Mouse (Mus musculus) lung, postnatal 4 days (tissue): ENCODE results near the gene Twf1.
A peak's percentile ranks its signal among the peaks of the same experiment; 100 is the strongest.

ENCODE experiments used
- DNase-seq, 2 experiments: peaks; one replicate each; pipeline ENCODE4 v3.0.0; 2021

The Twf1 gene

DNA sequence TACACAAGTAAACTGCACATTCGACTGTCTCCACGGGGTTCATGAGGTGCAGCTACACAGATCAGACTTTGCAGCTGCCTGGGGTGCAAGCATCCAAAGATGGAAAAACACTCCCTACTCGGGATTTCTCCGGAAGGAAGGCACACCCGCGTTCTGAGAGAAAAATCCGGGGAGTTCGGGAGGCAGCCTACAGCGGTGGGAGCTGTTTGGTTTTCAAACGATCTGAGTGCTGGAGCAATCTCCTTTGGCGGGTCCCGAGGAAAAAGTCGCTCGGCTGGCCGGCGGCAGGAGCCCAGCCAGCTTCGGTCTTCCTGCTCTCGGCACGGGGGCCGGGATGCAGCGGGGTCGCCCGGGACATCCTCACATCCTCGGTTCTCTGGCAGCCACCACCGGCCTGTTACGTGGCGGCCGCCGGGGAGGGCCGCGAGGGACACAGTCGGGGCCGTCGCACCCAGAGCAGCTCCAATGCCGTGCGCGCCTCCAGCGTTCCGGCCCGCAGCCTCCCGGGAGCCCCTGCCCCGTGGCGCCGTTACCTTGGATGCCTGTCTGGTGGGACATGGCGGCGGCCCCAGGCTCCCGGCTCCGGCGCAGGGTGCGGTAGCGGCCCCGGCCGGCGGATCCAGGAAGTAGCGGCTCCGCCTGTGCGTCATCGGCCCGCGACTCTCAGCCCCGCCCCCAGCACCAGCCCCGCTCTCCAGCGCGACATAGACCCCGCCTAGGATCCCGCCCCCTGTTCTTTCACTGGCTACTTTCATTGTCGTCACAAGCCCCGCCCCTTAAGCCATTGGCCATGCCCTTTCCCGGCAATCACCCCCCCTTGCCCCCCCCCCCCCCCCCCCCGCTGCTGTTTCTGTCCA is at the start of gene Twf1:
TSS of gene Twf1 (minus strand) at position 671 of the 857 bp plus-strand sequence.
- DNase-seq, result peak; percentile 98 to 99

DNA sequence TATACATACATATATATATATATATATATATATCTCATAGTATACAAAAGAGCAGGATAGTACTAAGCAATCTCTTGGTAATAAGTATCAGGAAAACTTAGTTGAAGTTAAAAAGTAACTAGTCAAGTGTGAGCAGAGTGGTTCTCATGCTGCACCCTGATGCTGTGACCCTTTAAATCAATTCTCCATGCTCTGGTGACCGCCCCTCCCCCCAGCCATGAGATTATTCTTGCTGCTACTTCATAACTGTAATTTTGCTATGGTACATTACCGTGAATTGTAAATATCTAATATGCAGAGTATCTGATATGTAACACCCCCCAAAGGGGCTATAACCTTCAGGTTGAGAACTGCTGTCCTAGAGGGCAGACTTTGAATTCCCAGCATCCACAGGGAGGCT is 49.4 kb upstream of the Twf1 start:
- no peak for DNase-seq

DNA sequence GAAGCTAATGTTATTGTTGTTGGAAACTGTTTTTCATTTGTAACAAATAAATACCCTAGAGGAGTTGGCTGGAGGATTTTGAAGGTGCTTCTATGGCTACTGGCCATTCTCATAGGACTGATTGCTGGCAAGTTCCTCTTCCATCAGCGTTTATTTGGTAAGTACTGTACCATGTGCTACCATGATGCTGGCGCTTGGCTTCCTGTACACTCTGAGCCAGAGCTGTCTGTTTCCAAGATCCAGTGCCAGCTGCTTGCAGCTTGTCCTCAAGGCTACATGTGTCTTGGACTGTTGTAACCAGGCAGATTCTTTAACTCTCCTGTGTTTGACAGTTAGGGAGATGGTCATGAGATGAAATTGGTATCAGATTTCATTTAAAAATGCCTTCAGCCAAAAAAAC is 48.5 kb upstream of the Twf1 start:
- DNase-seq, result no peak

DNA sequence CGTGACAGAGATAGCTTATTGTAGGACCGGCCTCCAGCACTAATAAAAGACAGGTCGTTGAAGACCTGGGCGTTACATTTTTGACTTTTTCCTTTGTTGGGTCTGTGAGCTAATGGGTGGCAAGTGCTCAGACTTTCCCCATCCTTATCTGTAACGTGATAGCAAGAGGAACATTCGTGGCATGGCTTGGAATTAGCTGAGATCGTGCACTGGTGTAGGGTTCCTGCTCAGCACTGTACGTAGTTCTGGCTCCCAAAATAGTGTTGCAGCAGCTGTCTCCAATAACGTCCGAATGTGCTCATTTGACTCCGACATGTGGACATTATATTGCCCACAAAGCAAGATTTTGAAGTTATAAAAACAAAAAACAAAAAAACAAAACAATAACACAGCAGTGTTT is 44.8 kb upstream of the Twf1 start:
- DNase-seq, result no peak

DNA sequence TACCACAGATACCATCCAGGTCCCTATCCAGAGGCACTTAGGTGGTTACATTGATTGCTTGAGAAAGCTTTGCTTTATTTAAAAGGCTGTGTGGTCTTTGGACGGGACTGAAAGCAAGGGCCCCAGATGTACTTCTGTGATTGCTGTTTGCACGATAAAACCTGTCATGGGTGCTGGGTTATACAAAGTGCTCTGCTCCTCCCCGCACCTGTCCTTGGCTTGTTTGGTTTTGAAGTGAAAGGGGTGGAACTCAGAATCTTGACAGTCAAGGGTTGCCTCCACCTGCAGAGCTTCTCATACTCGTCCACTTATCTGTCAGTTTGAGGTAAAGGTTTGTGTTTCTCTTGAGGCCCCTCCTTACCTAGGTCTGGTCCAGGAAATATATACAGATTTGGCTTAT is 40.9 kb upstream of the Twf1 start:
- DNase-seq, result no peak

DNA sequence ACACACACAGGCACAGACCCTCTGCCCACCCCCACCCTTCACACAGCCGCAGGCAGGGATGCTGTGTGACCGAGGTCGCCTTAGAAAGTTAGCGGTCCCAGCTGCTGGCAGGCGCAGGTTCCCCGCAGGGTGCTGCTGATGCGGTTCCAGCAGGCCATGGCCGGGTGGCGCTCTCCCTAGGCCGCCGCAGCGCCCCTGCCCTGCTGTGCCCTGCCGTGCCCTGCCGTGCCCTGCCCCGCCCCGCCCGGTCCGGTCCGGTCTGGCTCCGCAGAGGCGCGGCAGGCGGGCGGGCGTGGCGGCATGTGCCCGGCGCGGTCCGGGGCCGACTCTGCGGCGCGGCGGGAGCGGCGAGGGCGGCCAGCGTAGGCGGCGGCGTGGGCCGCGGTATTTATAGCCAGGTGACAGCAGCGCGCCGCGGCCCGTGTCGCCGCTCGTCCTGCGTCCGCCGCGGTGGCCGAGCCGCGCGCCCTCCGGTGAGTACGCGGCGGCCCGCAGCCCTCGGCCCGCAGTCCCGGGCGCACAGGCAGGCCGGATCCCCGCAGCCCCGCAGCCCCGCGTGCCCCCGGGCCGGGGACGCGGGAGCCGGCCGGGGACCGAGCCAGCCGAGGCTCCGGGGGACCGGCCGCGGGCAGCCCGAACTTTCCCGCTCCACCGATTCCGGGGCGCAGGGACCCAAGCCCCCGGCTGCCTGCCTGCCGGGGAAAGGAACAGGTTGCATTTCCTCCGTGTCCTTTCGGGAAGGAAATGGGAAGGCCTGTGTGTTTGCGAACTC is 39.3 kb upstream of the Twf1 start, which contains the start of gene Tmem117:
TSS of gene Tmem117 (plus strand) at position 403 of the 772 bp plus-strand sequence.
- DNase-seq, result peak; percentile 41 to 58

DNA sequence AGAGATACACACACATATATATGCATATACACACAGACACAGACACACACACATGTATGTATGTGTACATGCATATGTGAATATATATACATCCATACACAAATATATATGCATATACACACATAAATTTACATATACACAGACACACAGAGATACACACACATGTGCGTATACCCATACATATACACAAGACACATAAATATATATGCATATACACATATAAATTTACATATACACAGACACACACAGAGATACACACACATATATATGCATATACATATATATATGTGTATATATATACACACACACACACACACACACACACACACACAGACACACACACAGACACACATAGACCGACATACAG is 38.8 kb upstream of the Twf1 start:
- DNase-seq, result no peak

DNA sequence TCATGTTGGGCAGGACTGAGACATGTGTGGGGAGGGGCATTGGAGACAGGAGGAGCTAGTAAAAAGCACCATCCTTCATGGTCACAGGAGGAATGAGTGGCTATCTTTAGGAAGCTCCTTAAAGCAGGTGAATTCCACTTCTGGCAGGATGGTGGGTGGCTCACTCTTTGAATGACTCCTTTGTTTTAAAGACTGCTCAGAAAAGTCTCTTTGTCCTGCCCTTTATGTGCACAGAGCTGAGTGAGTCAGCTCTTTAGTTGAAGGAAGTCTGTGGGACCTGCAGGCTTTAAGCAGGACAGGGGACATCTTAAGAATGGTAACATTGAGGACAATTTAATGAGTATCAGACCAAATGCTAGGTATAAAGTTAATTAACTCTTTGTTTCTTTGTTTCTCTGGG is 31.2 kb upstream of the Twf1 start:
- no peak for DNase-seq

DNA sequence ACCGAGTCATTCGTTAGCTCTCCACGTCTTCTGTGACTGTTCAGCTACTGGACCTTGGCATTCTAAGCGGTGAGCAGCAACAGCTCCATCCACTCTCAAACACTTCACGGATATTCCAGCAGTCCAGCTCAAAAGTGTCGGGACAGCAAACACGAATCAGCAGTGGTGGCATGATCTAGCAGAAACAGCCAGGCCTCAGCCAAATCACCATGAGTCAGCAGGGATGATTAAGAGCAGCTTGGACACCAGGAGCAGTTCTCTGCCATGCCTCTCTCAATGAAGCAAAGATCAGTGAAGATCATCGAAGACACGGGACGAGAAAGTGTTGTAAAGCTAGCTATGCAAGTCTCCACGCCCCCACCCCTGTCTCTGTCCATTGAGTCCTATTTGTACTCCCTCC is 26.3 kb upstream of the Twf1 start:
- no peak for DNase-seq

DNA sequence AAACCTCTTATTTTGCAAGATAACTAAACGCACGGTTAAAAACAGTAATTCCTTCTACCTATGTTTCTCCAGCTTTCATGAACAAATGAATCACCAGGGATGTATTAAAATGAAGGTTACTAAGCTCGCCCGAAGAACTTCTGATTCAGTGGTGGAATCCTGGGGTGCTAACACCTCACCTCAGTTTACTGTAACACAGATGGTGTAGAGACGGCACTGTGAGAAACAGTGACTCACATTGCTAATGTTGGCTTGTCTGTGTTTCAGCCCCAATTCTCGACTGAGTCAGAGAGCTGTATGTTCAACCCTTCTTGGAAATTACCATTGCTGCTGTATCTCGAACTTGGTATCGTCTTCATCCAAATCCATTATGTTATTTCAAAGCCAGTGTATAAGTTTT is 18.1 kb upstream of the Twf1 start:
- DNase-seq, result no peak

DNA sequence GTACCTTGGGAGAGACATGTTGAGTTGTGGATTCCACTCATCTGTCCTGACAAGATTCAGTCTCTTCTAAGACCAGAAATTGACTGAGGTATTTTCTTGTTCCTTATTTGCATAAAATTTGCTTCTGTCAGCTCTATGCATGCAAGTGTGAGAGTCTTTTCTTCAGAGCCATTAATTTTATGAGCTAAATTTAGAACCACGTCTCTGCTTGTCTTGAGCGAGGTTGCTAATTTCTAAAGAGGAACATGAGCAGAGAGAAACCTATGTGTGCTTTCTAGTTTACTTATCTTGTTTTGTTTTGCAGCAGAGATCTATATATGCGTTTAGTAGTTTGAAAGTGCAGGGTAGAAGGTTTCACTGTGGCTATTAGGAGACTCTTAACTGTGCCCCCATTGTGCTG is 12.8 kb upstream of the Twf1 start:
- DNase-seq, result no peak

DNA sequence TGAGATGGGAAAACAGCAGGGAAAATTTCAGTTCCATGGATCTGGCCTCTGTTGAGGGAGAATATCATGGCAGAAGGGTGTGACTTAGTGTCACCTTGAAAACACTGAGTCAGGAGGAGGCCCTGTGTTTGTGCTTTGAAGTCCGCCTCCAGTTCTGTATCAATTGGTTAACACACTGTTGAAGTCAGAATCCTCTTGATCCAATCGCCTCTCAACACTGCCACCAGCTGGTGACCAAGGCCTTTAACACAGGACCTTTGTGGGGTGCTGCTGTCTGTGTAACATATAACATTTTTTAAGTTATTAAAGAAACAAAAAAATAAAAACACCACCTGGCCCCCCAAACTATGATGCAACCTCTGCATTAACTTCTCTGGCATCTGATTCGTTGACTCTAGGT is 11.7 kb upstream of the Twf1 start:
- peak; percentile 36 to 65 for DNase-seq

DNA sequence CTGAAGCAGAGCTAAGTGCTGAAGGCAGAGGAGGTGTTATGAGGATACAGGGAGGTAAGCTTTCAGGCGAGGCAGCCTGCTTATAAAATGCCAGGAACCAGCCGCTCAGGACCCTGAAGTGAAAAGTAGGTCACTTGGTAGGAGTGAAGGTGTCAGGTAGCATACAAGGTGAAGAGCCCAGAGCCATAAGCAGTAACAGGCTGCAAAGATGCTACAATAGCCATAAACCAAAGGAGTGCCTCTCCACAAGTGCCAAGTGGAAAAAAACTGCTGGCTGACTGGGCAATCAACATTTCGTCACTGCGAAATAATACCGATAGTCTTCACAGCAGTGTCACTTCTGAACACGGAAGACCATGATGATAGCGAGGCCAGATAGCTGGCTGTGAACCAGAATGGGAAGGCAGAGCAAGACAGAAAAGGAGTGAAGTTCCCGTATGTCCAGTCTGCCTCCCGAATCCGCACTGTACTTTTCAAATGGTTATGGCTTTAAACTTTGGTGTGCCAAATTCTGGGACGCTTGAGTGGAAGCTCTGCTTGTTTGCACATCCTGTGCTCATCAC is 10.5 kb upstream of the Twf1 start:
- DNase-seq, result no peak

DNA sequence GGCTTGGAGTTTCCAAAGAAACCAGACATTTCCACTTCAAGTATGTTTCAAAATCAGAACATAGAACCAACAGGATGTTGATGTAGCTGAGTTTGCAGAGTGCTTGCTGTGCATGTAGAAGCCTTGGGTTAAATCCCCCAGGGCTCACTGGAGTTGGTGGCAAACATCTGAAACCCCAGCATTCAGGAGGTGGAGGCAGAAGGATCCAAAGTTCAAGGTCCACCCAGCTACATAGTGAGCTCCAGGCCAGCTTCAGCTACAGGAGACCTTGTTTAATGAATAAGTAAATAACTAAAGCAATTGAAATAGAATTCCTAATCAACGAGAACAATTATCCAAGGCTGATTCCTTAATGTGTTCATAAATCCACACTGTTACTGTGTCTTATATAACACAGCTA is 3.9 kb upstream of the Twf1 start:
- DNase-seq, result no peak

DNA sequence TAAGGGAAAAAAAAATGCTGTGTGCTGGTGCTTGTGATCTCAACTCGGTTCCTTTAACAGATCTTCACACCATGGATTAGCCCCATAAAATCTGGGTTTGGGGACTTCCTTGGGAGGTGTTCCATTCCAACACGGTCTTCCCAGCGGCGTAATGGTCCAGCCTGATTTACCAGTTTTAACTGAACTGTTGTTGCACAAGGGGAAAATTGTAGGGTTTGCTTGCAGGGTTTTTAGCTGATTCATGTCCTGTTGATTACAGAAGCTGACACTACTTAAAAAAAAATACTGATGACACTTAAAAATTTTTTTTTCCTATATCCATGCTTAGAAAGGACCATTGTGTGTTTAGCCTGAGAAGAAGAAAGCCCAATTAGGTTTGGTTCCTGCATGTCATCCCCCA is 1.7 kb upstream of the Twf1 start:
- peak in 1 of 2 experiments; percentile 3 for DNase-seq

DNA sequence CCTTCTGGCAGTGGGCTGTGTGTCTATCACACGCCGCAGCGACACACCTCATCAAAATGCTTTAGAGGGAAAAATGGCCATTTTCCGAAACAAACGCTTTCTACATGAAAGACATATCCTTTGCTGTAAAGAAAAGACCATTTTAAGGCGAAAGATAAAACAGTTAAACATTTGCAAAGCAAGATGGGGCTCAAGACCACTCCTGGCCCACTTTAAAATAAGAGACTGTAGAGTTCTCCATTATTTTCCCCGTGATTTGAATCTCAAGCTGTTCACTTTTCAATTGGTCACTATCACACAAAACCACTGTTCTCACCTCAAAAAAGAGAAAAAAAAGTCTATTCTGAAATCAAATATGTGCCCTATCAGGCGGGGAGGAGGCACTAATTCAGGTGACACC is 394 bp upstream of the Twf1 start:
- DNase-seq, result no peak

DNA sequence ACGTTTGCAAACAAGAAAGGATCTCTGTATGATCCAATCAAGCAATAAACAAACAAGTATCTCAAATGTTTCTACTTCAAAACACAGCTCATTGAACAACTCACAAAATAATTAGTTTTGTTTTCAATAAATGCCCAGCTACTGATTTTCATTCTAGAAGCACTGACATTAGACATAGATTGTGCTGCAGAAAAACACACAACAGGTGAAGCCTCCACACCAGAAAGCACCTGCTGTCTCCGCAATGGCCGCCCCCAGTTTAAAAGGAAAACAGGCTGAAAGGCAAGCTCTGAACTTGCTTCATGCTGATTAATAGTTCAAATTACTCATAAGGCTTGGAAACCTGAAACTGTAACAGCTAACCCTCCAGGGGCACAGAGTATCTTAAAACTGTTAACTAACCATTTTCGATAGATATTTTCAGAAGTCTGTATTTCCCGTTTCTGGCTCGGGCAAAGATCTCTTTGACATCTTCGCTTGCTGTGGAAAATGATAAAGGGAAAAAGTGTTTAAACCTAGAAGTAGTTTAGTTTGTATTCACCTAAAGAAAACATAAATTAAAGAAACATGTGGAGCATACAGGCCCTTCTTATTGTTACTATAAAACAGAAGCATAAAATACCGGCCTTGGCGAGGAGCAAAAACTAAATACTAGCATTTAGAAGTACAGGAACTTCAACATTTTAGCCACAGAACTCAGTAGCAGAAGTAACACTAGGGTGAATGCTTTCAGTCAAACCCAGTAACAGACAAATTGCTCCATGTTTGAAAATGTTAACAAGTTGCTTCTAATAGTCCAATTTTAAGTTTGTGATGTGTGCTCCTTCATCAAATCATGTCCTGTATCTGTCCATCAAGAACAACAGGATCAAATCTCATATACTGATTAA is 1.6 kb downstream of the Twf1 start:
- DNase-seq, result peak in 1 of 2 experiments; percentile 2

DNA sequence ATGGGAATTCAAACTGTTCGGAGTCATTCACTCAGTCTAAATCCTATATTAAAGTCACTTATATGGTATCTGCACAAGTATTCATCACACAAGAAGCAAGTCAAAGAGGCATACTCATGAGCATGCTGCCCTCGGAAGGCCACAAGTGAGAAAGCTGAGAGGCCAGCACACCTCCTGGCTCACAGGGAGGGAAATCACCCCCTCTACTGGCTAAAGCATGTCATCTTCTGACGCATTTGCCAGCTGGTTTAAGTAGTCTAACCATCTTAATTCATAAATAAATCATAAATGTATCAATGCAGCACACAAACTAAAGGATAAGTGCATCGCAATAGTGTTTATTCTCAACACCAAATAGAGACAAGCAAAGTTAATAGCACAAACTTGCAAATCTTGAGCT is 5.0 kb downstream of the Twf1 start:
- no peak for DNase-seq

DNA sequence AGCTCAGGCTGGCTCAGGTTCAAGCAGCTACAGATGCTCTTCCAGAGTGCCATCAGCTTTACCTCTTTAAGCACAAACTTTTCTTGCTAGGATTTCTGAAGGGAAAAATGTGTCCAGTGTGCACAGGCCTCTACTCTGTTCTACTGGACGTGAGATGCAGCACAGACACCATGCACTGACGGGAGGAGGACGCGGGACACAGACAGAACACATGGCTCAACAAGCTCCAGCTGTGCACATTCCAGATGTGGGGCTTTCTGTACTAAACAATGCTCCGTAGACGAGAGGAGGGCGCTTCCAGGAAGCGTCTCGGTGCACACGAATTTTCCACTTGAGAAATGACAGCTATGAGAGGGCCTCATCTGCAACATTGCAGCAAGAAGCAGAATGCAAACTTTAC is 6.5 kb downstream of the Twf1 start:
- no peak for DNase-seq

DNA sequence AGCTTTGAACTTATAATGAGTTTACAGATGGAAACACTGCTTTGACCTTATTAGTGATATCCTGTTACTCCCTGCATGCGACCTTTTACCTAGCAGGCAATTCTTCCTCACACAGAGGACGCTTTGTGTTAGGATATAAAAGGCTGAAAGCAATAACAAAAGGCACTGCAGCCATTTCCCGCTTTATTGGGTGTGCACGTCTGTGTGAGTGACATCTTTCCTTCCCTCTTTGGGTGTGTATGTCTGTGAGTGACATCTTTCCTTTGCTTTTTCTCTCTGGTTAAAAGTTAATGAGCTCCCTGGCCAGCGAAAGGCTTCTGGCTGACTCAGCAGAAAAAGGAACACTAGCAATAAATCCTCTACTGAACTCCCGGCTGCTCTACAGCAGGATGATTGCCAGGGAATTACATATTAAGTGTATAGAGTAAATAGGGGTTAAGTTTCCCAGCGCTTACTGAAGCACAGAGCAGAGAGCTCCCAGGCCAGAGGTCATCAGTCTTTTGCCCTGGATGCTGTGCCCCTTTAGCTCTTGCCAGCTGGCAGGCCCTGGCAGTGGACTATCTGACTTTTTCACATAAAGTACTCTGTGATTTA is 7.6 kb downstream of the Twf1 start:
- DNase-seq, result no peak

DNA sequence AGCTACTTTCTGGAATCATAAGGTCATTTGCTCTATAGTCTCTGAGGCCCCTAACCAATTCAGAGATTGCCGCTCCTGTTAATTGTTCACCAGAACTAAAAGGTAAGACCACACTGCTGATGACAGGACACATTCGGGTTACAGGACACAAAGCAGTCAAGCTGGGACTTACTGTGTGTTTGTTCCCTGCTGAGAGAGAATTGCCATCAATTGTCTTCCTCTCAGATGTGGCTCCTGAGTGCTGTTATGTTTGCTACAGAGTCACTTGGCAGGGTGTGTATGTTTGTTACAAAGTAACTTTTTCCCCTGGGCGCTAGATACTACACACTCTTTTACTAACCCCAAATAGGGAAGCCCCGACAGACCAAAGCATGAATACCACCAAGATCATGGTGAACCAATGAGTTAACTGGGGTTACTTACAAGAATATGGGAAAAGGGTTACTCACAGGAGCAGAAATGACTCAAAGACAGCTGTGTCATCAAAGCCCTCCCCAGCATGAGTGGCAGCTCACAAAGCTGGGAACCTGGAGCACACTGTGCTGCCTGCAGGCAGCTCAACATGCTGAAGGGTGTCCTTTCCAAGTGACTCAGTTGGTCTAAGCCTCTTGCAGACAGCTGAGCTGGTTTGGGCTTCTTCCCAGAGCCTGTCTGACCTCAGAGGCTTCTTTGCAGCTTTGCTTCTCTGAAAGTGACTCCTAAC is 15.0 kb downstream of the Twf1 start:
- DNase-seq, result no peak

DNA sequence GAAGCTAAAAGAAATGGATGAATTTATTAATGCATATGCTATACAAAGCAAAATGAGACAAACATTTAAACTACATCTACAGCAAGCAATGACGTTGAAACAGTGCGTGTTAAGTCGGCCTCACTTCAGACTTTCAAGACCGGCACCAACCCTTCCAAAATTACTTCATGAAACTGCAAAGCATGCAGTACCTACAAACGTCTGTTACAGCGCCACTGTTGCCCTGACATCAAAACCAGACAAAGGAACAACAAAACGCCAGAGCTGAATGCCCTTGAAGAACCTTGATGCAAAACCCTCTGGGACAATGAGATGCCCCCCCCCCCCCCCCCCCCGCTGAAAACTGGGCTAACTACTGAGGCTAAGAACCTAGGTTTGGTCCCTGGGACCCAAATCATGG is 16.9 kb downstream of the Twf1 start:
- DNase-seq, result no peak
